Mouse (Mus musculus): Measurements from ENCODE around the gene Wdfy3.

GRCm38 (mm10) chr5:101845011-101845410 is 224.7 kb downstream of the Wdfy3 start:
- TF ChIP-seq CTCF (IDR thresholded peaks at IDR 0.05; ENCODE audit: insufficient read depth, low read depth, low read length) (no peak), POLR2A (IDR thresholded peaks at IDR 0.05; ENCODE audit: insufficient read depth, low read depth, low read length) (no peak)

All from olfactory bulb, adult 2 months (tissue).